Mouse (Mus musculus) kidney, embryonic 15.5 days (tissue): ENCODE data around the gene Gm45140. TPM values are rescaled to one million over a fixed set of nuclear protein-coding genes. Genes with fewer than 3 reads are reported as not detected.

Experiments used
- ATAC-seq: fragments of 200-750 bp; cut with Nextera tagmentation; replicated peaks from 2 replicates; pipeline ENCODE4 v1.8.0; 2017; ENCODE audit warnings: moderate TSS enrichment; ENCODE audit not compliant: low FRiP score
- H3K27ac ChIP-seq: fragments of 300-500 bp; sonication (generic); 2 replicates; pipeline ENCODE4 v1.5.1; 2015; ENCODE audit warnings: mild to moderate bottlenecking, inconsistent platforms
- H3K27me3 ChIP-seq: fragments of 300-500 bp; sonication (generic); 2 replicates; pipeline ENCODE4 v1.6.1; 2015; ENCODE audit warnings: inconsistent platforms
- H3K36me3 ChIP-seq: fragments of 300-500 bp; sonication (generic); 2 replicates; pipeline ENCODE4 v1.6.1; 2015; ENCODE audit warnings: inconsistent platforms
- H3K4me1 ChIP-seq: fragments of 300-500 bp; sonication (generic); 2 replicates; pipeline ENCODE4 v1.6.1; 2015; ENCODE audit warnings: inconsistent platforms
- H3K4me2 ChIP-seq: fragments of 300-500 bp; sonication (generic); 2 replicates; pipeline ENCODE4 v1.6.1; 2015; ENCODE audit warnings: moderate library complexity, mild to moderate bottlenecking, inconsistent platforms
- H3K4me3 ChIP-seq: fragments of 300-500 bp; sonication (generic); replicated peaks from 2 replicates; pipeline ENCODE4 v1.5.1; 2015; ENCODE audit warnings: mild to moderate bottlenecking, inconsistent platforms
- H3K9ac ChIP-seq: fragments of 300-500 bp; sonication (generic); 2 replicates; pipeline ENCODE4 v1.6.1; 2015; ENCODE audit warnings: mild to moderate bottlenecking, inconsistent platforms
- H3K9me3 ChIP-seq: fragments of 300-500 bp; sonication (generic); replicated peaks from 2 replicates; pipeline ENCODE4 v1.6.1; 2016; ENCODE audit warnings: inconsistent platforms
- WGBS: fragments of 180-500 bp; shearing (Covaris S2); methylation state at CpG from one replicate; pipeline ENCODE4 v1.1.7; 2015; ENCODE audit warnings: mixed read lengths; 5-methylcytosine and 5-hydroxymethylcytosine counted together
- polyA plus RNA-seq: library from polyadenylated mRNA; unstranded; fragments of >200 nt; fragmentation: Nextera tagmentation; extraction: Ambion mirVana; gene quantifications from 2 replicates; pipeline ENCODE4 v1.2.1, GENCODE M21; 2015

Gm45140 gene
- polyA plus RNA-seq, 1 experiment from 2014 or later, result 3.9 TPM

DNA sequence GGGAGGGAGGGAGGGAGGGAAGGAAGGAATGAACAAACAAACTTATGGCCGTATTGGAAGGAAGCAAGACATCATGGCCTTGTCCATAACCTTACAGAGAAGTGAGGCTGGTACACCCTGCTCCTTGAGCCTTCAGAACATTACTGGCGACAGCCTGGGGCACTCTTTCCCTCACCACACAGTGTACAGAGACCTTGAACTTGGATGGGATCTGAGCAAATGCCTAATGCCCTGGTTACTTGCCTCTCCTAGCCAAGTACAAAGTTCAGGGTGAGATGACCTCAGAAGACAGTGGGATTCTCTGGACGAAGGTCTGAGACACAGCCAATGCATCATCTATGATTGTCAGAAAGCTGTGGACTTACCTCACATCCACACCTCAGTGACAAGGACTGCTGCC, 75.7 kb downstream of the Gm45140 start:
- H3K27ac ChIP-seq, result no peak overlapping the region
- no peaks in the 10 kb centered on the region for H3K27me3 ChIP-seq
- no peak overlapping the region for H3K4me3 ChIP-seq
- no peaks in the 10 kb centered on the region for H3K4me1 ChIP-seq
- no peaks in the 10 kb centered on the region for H3K36me3 ChIP-seq
- no peak overlapping the region for H3K4me2 ChIP-seq
- no peaks in the 10 kb centered on the region for H3K9me3 ChIP-seq
- 63% methylated on average over 3 of the region's 3 CpGs for WGBS
- ATAC-seq, result no peak
- H3K9ac ChIP-seq, result no peak overlapping the region

DNA sequence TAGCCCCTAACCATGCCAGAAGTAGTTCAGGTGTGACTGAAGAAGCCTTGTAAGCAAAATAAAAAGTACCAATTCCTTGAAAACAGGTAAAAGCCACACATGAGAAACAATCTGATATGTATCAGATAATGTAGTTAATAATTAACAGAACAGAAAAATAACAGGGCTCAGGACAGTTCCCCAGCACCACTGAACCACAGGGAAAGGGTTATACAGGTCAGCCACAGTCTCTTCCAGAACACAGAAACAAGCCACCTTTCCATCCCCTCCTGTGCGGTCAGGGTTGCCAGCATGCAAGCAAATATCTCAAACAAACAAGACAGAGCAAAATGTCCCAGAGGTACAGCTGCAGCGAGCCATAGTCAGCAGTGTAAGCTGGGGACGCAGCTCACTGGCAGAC, 76.2 kb downstream of the Gm45140 start:
- Histone ChIP-seq H3K9ac (no peak overlapping the region), H3K27ac (no peak overlapping the region), H3K4me3 (no peak overlapping the region), H3K36me3 (no peaks in the 10 kb centered on the region), H3K9me3 (no peaks in the 10 kb centered on the region), H3K27me3 (no peaks in the 10 kb centered on the region), H3K4me2 (no peak overlapping the region), H3K4me1 (no peaks in the 10 kb centered on the region)
- no peak for ATAC-seq
- WGBS, result 71% methylated on average over 3 of the region's 3 CpGs

DNA sequence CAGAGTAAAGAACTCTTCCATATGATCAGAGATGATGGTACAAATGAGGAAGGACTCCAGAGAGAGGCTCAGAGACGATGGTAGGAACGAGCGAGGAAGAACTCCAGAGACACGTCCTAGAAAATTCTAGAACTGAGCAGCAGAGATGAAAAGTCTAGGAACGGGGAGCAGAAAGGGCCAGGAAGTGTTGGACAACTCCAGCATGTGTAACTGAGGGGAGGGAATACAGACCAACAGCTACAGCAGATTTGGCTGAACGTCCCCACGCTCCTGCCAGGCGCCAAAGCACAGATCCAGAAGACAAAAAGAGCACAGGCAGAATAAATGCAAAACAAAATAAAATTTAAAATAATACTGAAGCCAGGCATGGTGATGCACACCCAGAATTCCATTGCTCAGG, 78.7 kb downstream of the Gm45140 start:
- ATAC-seq, result no peak
- Histone ChIP-seq H3K36me3 (no peaks in the 10 kb centered on the region), H3K27ac (no peak overlapping the region), H3K27me3 (no peaks in the 10 kb centered on the region), H3K4me3 (no peak overlapping the region), H3K4me1 (no peaks in the 10 kb centered on the region), H3K9ac (no peak overlapping the region), H3K9me3 (no peaks in the 10 kb centered on the region), H3K4me2 (no peak overlapping the region)
- 91% methylated on average over 8 of the region's 8 CpGs for WGBS

DNA sequence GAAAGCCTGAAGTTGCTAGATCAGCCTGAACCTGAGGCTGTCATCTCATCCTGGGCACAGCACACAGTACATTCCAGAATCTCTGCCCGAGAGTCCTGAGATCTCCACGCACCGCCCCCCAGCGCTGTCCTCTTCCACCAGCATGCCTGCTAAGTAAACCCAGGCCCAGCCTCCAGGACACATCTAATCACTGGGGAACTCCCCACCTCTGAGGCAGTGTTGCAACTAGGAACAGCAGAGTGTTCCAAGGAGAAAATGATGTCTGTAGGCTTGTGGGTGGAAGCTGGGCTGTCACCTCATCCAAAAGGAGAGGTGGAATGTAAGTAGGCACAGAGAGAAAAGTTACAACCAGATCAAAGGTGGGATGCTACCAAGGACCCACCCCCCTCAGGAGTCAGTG, 80.4 kb downstream of the Gm45140 start:
- no peak for ATAC-seq
- no peak overlapping the region for H3K9ac ChIP-seq
- 93% methylated on average over 4 of the region's 4 CpGs for WGBS
- H3K4me3 ChIP-seq, result no peak overlapping the region
- no peak overlapping the region for H3K4me2 ChIP-seq
- H3K9me3 ChIP-seq, result no peaks in the 10 kb centered on the region
- no peak overlapping the region for H3K27ac ChIP-seq
- H3K36me3 ChIP-seq, result no peaks in the 10 kb centered on the region
- no peaks in the 10 kb centered on the region for H3K27me3 ChIP-seq
- H3K4me1 ChIP-seq, result no peaks in the 10 kb centered on the region

DNA sequence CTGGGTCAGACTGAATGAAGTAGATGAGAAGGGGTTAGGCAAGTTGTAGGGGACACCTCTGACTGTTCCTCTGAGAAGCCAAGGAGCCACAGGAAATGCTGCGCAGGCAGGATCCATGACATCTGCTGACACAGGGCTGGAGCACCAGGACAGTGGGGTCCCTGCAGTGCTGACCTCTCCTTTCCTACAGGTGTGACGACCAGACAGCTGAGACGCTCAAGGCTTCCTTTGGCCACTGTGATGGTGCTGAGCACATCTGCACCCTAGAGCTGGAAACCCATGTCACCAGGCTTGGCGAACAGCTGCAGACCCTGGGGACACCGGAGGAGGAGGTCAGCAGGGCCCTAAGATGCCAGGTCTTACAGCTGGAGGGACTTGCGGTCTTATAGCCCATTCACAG, 84.0 kb downstream of the Gm45140 start:
- no peak for ATAC-seq
- WGBS, result 84% methylated on average over 6 of the region's 6 CpGs
- peaks cover 10% of the 10 kb centered on the region; the same call in 1 of the 2 replicates for H3K4me1 ChIP-seq
- H3K36me3 ChIP-seq, result no peaks in the 10 kb centered on the region
- H3K4me3 ChIP-seq, result no peak overlapping the region
- no peak overlapping the region for H3K27ac ChIP-seq
- no peaks in the 10 kb centered on the region for H3K27me3 ChIP-seq
- no peak overlapping the region for H3K9ac ChIP-seq
- no peak overlapping the region for H3K4me2 ChIP-seq
- H3K9me3 ChIP-seq, result no peaks in the 10 kb centered on the region

DNA sequence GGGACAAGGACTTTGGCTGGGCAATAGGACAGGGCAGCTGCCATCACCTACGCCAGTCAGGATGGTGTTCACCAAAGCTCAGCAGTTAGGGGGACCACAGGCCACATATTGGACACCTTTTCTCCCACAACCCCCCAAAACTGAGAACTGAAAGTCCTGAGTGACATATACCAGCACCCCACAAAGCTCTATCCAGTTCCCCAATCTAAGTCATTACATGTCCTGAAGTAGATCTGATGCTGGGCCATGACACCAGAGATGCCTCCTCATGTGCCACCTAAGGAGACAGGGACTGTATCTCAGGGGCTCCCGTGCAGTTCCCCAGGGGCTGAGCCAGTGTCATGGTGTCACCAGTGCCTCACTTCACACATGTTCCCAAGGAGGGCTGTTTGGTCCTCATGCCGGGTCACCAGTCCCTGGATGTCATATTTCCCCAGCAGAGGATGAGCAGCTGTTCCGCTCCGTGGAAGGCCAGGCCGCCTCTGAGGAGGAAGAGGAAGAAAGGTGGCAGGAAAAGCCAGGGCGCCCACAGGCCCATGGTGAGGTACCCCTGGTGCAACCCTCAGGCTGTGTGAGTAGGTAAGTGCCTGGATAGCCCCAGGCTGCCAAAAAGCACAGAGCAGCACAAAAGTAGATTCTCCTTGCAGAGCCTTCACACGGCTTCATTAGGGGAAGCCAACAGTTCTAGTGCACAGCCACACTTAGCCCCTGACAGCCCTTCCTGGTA, 85.2 kb downstream of the Gm45140 start:
- WGBS, result 86% methylated on average over 8 of the region's 8 CpGs
- ATAC-seq, result no peak
- Histone ChIP-seq H3K27me3 (no peaks in the 10 kb centered on the region), H3K4me3 (no peak overlapping the region), H3K9me3 (no peaks in the 10 kb centered on the region), H3K4me1 (peaks cover 18% of the 10 kb centered on the region), H3K9ac (no peak overlapping the region), H3K27ac (no peak overlapping the region), H3K36me3 (no peaks in the 10 kb centered on the region), H3K4me2 (no peak overlapping the region)

DNA sequence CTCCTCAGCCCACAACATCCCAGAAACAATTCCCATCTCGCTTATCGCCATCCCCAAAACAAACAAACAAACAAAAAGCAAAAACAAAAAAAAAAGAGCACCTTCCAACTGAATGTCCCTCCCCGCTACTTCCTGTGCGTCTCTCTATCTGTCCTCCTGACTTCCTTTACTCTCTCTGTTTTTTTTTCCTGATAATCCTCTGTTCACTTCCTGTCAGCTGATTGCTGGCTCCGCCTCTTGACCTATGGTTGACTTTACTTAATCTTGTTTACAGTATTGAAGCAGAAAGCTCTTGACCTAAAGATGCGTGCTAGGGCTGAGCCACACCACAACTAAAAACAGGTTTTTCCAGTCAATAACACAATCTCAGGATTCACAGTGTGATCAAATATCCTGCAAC, 87.1 kb downstream of the Gm45140 start:
- H3K4me3 ChIP-seq, result no peak overlapping the region
- ATAC-seq, result no peak
- WGBS, result 89% methylated on average over 6 of the region's 6 CpGs
- peaks cover 19% of the 10 kb centered on the region for H3K4me1 ChIP-seq
- H3K9ac ChIP-seq, result no peak overlapping the region
- no peaks in the 10 kb centered on the region for H3K27me3 ChIP-seq
- no peaks in the 10 kb centered on the region for H3K36me3 ChIP-seq
- no peak overlapping the region for H3K27ac ChIP-seq
- no peak overlapping the region for H3K4me2 ChIP-seq
- H3K9me3 ChIP-seq, result no peaks in the 10 kb centered on the region

DNA sequence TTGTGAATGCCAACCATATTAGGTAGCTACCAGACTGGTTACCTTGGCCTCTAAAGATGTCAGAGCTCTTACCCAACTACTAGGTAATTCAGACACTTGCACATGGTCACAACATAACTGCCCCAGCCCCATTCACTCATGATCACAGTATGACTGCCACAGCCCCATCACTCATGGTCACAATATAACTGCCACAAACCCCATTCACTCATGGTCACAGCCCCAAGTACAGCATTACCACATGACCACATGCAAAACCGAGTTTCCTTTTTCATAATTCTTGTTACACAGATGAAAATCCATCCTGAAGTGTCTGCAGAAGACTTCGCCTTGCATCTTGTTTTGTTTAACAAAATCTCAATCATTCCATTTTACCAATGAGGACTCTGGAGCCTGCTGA, 87.5 kb downstream of the Gm45140 start:
- Histone ChIP-seq H3K9me3 (no peaks in the 10 kb centered on the region), H3K9ac (no peak overlapping the region), H3K36me3 (no peaks in the 10 kb centered on the region), H3K27ac (no peak overlapping the region), H3K27me3 (no peaks in the 10 kb centered on the region), H3K4me1 (peaks cover 19% of the 10 kb centered on the region), H3K4me3 (no peak overlapping the region), H3K4me2 (no peak overlapping the region)
- ATAC-seq, result no peak
- 87% methylated on average over 2 of the region's 2 CpGs for WGBS

DNA sequence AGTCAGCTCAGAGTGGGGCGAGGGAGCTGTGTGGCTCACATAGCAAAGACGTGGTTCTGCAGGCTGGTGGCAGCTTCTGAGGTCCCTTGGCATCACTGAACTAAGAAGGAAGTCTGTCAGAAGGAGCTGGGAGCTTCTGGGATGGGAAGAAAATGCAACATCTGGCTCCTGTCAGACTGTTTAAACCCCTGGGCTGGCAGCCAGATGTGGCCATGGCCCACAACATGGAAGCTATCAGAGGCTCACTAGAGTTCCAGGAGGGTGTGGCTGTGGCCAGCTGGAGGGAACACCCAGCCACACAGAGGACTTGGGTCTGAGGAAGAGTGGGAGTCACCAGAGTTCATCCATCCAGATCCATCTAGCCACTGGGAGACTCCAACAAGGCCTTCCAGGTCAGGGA, 88.7 kb downstream of the Gm45140 start:
- H3K4me2 ChIP-seq, result no peak overlapping the region
- H3K27me3 ChIP-seq, result no peaks in the 10 kb centered on the region
- 0 out of 2 replicates have a peak overlapping the region, but pooled peaks have one; percentile 2 for H3K27ac ChIP-seq
- H3K4me1 ChIP-seq, result peaks cover 19% of the 10 kb centered on the region
- H3K9me3 ChIP-seq, result no peaks in the 10 kb centered on the region
- WGBS, result 66% methylated on average over 2 of the region's 2 CpGs
- no peak overlapping the region for H3K4me3 ChIP-seq
- H3K9ac ChIP-seq, result no peak overlapping the region
- peak; percentile 60; the same call in 1 of the 2 replicates for ATAC-seq
- no peaks in the 10 kb centered on the region for H3K36me3 ChIP-seq

DNA sequence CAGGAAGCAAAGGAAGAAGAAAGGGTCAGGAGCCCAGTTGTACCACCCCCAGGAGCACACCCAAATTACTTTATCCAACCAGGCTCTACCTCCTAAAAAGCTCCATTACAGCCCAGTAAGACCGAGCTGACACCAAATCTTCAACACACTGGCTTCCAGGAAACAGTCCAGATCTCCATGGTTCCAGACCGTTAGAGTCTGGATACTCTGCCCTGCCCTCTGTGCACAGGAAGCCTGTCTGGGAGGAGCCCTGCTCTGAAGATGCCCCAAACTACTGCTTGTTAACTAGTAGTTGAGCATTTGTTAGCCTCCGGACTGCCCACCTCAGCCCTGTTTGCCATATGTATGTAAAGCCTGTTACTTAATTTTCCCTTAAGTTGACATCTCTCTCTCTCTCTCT, 89.5 kb downstream of the Gm45140 start:
- H3K9me3 ChIP-seq, result no peaks in the 10 kb centered on the region
- ATAC-seq, result no peak
- H3K27ac ChIP-seq, result peak overlapping the region; percentile 37; the same call in 1 of the 2 replicates
- H3K4me3 ChIP-seq, result no peak overlapping the region
- no peak overlapping the region for H3K4me2 ChIP-seq
- WGBS, result 38% methylated on average over 3 of the region's 3 CpGs
- H3K4me1 ChIP-seq, result peaks cover 19% of the 10 kb centered on the region
- no peak overlapping the region for H3K9ac ChIP-seq
- no peaks in the 10 kb centered on the region for H3K27me3 ChIP-seq
- no peaks in the 10 kb centered on the region for H3K36me3 ChIP-seq

DNA sequence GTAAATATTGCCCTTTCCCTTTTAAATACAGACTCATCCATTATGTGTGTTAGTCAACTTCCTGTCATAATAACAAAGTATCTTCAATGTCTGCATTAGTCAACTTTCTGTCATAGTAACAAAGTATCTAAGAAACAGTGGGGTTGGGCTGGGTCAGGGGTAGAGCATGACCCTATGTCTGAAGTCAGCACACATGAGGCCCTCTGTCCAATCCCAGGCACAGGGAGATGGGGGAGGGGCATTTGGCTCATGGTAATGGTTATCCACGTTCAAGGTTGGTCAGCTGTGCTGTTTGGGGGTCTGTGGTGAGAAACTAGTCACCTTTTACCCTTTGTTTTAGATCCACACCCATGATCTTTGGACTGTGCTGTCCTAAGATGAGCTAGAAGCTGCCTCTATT, 90.3 kb downstream of the Gm45140 start:
- WGBS, result 20% methylated on average over 1 of the region's 1 CpGs
- no peaks in the 10 kb centered on the region for H3K9me3 ChIP-seq
- no peaks in the 10 kb centered on the region for H3K36me3 ChIP-seq
- H3K27ac ChIP-seq, result no peak overlapping the region
- ATAC-seq, result no peak
- H3K27me3 ChIP-seq, result no peaks in the 10 kb centered on the region
- no peak overlapping the region for H3K9ac ChIP-seq
- H3K4me1 ChIP-seq, result peaks cover 19% of the 10 kb centered on the region
- H3K4me3 ChIP-seq, result no peak overlapping the region
- no peak overlapping the region for H3K4me2 ChIP-seq

DNA sequence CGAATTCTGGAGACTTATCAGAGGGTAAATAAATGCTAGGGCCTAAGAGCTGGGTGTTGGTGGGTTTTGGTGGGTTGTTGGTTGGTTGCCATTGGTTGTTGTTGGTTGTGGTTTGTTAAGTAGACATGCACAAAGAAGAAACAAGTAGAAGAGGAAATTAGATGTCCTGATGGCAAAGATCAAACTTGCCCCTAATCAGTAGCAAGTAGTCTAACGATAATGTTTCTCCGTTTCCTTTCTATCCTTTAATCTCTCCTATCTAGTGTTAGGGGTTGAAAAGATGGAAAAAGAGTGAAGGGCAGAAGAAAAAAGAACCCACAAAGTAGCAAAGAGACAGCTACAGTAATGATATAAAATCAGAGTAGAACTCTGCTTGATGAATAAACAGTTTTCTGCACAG, 91.0 kb downstream of the Gm45140 start:
- H3K4me1 ChIP-seq, result peaks cover 19% of the 10 kb centered on the region
- ATAC-seq, result no peak
- no peak overlapping the region for H3K4me3 ChIP-seq
- H3K9me3 ChIP-seq, result no peaks in the 10 kb centered on the region
- no peaks in the 10 kb centered on the region for H3K27me3 ChIP-seq
- WGBS, result 84% methylated on average over 3 of the region's 3 CpGs
- no peak overlapping the region for H3K4me2 ChIP-seq
- no peak overlapping the region for H3K9ac ChIP-seq
- H3K36me3 ChIP-seq, result no peaks in the 10 kb centered on the region
- H3K27ac ChIP-seq, result no peak overlapping the region

DNA sequence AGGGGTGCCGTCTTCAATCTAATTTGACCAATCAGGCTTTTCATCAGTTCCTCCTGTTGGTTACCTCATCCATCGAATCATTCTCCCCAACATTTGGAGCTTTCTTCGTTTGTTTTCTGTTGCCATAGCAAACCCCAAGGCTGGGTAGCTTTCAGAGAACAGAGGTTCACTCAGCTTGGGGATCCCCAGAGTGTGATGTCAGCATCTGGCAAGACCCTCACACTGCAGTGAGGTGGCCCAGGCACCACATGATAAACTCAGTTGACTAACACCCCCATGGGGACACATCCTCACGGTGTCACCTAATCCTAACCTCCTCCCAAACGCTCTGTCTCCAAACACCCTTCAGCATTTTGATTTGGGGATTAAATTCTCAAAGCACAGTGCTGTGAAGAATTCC, 92.3 kb downstream of the Gm45140 start:
- no peak overlapping the region for H3K27ac ChIP-seq
- H3K4me2 ChIP-seq, result no peak overlapping the region
- no peak overlapping the region for H3K9ac ChIP-seq
- ATAC-seq, result no peak
- H3K4me1 ChIP-seq, result peaks cover 21% of the 10 kb centered on the region
- H3K27me3 ChIP-seq, result no peaks in the 10 kb centered on the region
- 82% methylated on average over 5 of the region's 5 CpGs for WGBS
- no peaks in the 10 kb centered on the region for H3K9me3 ChIP-seq
- H3K36me3 ChIP-seq, result no peaks in the 10 kb centered on the region
- no peak overlapping the region for H3K4me3 ChIP-seq
